Mouse (Mus musculus) NIH3T3 (cell line): Measurements from ENCODE around the gene Mnd1.

Source experiments
- DNase-seq: peaks from one replicate; pipeline ENCODE4 v3.0.0-alpha.2; 2012; ENCODE audit warnings: low read depth

The Mnd1 gene

DNA sequence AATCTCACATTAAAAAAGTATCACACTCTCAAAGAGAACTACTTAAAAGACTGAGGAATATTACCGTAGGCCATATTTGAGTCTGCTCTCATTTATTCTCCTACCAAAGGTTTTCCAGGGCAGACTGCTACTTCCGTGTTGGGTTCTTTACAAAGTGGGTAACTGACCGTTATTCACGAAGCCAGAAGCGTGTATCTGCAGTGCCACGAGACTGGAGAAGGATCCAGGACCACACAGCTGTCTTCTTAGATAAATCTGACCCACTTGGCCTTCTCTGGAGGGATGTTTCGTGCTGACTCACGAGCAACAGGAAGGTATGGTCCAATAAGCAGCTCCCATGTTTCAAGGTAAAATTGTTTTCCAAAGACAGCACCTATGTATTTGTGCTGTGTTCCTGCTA, 113.8 kb downstream of the Mnd1 start:
- no peak for DNase-seq

DNA sequence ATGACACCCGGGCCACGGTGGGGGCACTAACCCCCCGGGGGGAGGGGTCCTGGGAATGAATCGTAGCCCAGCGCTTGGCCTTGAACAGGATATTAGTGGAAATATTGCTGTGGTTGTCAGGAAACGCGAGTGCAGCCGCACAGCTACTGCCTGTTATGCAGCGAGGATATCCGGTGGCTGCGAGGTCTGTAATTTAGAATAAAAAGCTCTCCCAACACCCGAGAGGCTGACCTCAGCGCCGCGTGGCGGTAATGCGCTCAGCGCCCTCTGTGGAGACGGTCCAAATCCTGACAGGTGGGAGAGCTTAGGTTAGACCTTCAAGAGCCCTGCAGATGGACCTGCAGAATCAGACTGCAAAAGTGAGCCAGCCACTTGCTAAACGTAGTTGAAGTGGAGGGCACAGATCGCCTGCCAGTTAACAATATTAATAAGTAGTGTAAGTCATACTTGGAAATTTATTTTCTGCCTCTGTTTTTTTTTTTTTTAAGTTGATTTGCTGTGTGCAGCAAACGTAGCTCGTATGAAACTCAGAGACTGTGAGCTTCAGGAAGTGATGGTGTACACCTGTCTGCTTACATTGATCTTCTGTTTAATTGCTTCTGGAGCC, 115.0 kb downstream of the Mnd1 start:
- DNase-seq, result peak; percentile 60

DNA sequence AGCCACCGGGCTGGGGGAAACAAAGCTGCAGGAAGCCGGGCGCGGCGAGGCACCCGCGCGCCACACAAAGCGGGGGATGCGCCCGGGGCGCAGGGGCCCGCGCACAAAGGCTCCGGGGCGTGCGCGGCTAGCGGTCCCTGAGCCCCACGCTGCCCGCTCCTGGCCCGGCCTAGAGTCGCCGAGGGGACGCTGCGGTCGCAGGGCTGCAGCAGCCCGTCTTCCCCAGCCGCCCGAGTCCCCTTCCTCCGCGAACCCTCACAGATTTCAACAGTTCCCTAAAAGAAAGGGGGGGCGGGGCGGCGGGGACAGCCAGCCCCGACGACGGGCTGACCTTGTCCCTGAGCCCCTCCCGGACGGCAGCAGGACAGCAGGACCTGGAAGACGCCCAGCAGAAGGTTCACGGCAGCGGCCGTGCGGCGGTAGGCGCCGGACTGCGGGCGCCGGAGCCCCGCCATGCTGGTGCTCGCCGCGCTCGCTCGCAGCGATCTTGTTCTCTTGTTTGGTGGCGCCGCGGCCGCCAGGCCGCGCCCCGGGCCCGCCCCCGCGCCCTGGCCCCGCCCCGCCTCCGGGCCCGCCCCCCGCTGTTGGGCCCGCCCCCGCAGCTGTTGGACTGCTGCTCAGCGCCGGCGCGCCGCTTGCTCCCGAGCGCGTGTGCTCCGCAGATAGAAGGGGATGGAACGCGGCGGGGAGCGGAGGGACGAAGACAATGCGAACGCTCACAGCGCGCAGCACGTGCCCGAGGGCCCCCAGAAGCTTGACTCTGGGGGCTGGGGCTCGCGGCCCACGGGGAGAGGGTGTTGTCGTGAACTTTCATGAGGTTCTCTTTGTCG, 115.7 kb downstream of the Mnd1 start, which contains the start of gene Tmem131l:
Tmem131l (minus strand) TSS at position 530 of the 830 bp plus-strand sequence.
- peak; percentile 89 for DNase-seq

DNA sequence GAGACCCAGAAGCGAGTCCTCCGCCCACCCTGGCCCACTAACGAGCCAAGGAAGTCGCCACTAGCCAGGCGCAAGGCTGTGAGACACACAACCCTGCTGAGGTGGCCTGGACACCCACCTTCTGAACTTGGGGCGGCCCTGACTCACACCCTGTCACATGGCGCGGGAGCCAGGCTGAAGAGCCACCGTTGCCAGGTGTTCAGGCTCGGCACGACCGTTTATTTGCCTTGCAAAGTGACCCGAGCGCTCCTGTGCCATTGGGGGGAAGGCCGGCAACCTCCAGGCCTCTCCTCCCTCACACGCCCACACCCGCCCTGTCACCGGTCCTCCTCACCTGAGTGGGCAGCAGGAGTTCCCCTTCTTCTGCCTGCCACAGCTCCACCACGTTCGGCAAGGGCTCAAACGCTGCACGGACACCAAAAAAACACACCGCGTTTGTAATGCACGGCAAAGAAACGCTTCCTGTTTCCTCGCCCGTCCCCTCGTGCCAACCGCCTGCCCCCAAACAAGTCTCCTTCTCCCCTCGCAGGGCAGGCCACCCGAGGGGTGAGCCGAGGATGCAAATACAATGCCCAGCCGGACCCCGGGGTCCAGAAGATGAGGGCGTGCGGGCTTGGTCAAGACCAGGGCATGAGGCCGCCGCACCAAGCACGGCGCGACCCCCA, 116.5 kb downstream of the Mnd1 start:
- peak; percentile 44 for DNase-seq

DNA sequence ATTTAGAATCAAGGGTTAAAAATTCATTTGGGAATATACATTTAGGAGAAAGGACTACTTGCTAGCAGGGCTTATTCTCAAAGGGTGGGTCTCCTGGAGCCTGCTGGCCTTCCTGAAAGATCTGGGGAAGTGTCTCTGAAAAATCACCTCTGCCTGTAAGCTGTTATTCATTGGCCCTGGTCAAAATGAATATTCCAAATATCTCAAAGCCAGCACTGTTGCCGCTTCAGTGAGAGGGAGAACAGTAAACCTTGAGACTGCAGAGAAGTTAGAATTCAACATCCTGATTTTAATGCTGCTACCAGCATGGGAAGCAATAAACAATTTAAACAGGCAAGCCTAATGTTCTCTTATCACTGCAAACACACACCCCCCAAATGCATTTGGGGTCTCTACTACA, 117.5 kb downstream of the Mnd1 start:
- DNase-seq, result no peak
